In genomic region chr9:98668423-98669330, GRCm38 (mm10) we compare ENCODE assay signal across 23 mouse cellular contexts.
DNase-seq lines count a peak whose midpoint lies in the region; ATAC-seq and TF ChIP-seq lines count a peak whose summit lies in the region.
"Had no signal": no experiment of that assay in that cellular context is flagged by ENCODE, and none has a peak within 500 bp of the region (broad histone marks: within the 10 kb centered on the region; RNA-seq: fewer than 3 reads in every experiment).

No protein-coding gene starts in this region.

- H3ac ChIP-seq in myocyte (ENCODE audit: control insufficient read depth, insufficient read length): no peak overlapping the region

- H3K27me3 ChIP-seq in embryonic facial prominence, embryonic 11.5 days (ENCODE audit: control insufficient read depth, insufficient read depth, low read length): no peaks in the 10 kb centered on the region
- H3K27me3 ChIP-seq in embryonic facial prominence, embryonic 10.5 days (replicated peaks; ENCODE audit: low read depth, poor library complexity, severe bottlenecking): peaks cover 26% of the 10 kb centered on the region
- no peaks in the 10 kb centered on the region for H3K27me3 ChIP-seq in forebrain, embryonic 13.5 days
- H3K27me3 ChIP-seq in myocyte (ENCODE audit: control insufficient read depth, insufficient read depth, insufficient read length): peaks cover 3% of the 10 kb centered on the region
- H3K27me3 ChIP-seq in cerebellum, adult 2 months (ENCODE audit: control insufficient read depth, insufficient read depth, low read length): no peaks in the 10 kb centered on the region
- H3K27me3 ChIP-seq: heart, embryonic 15.5 days; hindbrain, embryonic 15.5 days; intestine, embryonic 15.5 days; limb, embryonic 13.5 days; liver, embryonic 12.5 days had no signal

- H3K9ac ChIP-seq in embryonic facial prominence, embryonic 11.5 days (replicated peaks; ENCODE audit: low read length): no peak overlapping the region
- no peak overlapping the region for H3K9ac ChIP-seq in forebrain, embryonic 13.5 days
- H3K9ac ChIP-seq: heart, embryonic 15.5 days; hindbrain, embryonic 15.5 days; intestine, embryonic 15.5 days; limb, embryonic 13.5 days; liver, embryonic 12.5 days had no signal

- DNase-seq in embryonic facial prominence, embryonic 11.5 days (ENCODE audit: low spot score): peak; percentile 30
- no peak for DNase-seq in embryonic facial prominence, embryonic 10.5 days (ENCODE audit: low spot score)
- peak; percentile 5 for DNase-seq in urinary bladder, postnatal 10 days (ENCODE audit: low spot score)
- no peak for DNase-seq in urinary bladder, postnatal 36 days (ENCODE audit: low spot score in 2 of 2)
- no peak for DNase-seq in cerebellum, adult 2 months
- no peak for DNase-seq in gastrocnemius, adult 8-10 months (ENCODE audit: low spot score in 2 of 2)
- DNase-seq: cerebellum, adult 8-10 months; heart, postnatal 4 days; layer of hippocampus, postnatal 36 days; lung, adult 18-20 months; lung, postnatal 10 days; thymus, postnatal 14 days had no signal

- no peaks in the 10 kb centered on the region for H3K36me3 ChIP-seq in embryonic facial prominence, embryonic 11.5 days (replicated peaks; ENCODE audit: control insufficient read depth, insufficient read depth, low read depth, low read length)
- no peaks in the 10 kb centered on the region for H3K36me3 ChIP-seq in embryonic facial prominence, embryonic 10.5 days (replicated peaks)
- H3K36me3 ChIP-seq in forebrain, embryonic 13.5 days (ENCODE audit: poor library complexity, severe bottlenecking): no peaks in the 10 kb centered on the region
- H3K36me3 ChIP-seq in myocyte (ENCODE audit: control insufficient read depth, insufficient read depth): no peaks in the 10 kb centered on the region
- H3K36me3 ChIP-seq: heart, embryonic 15.5 days; hindbrain, embryonic 15.5 days; intestine, embryonic 15.5 days; limb, embryonic 13.5 days; liver, embryonic 12.5 days; midbrain, embryonic 10.5 days had no signal

- H3K4me2 ChIP-seq in embryonic facial prominence, embryonic 11.5 days (ENCODE audit: low read depth, low read length): no peak overlapping the region
- H3K4me2 ChIP-seq in forebrain, embryonic 13.5 days: peak overlapping the region; percentile 39
- peak overlapping the region; percentile 42 for H3K4me2 ChIP-seq in myocyte (ENCODE audit: low read depth)
- H3K4me2 ChIP-seq: heart, embryonic 15.5 days; hindbrain, embryonic 15.5 days; intestine, embryonic 15.5 days; limb, embryonic 13.5 days; liver, embryonic 12.5 days had no signal

- no peak for TF ChIP-seq CTCF in cerebellum, adult 2 months (IDR thresholded peaks at IDR 0.05; ENCODE audit: borderline replicate concordance, insufficient read depth, low read depth, low read length)

- H3K4me1 ChIP-seq in embryonic facial prominence, embryonic 11.5 days (ENCODE audit: control insufficient read depth, insufficient read depth, low read length): no peaks in the 10 kb centered on the region
- peaks cover 20% of the 10 kb centered on the region for H3K4me1 ChIP-seq in embryonic facial prominence, embryonic 10.5 days
- peaks cover 7% of the 10 kb centered on the region for H3K4me1 ChIP-seq in forebrain, embryonic 13.5 days
- no peaks in the 10 kb centered on the region for H3K4me1 ChIP-seq in cerebellum, adult 2 months (ENCODE audit: control insufficient read depth, insufficient read depth, low read length)
- H3K4me1 ChIP-seq: heart, embryonic 15.5 days; hindbrain, embryonic 15.5 days; intestine, embryonic 15.5 days; limb, embryonic 13.5 days; liver, embryonic 12.5 days; midbrain, embryonic 10.5 days had no signal

- TF ChIP-seq POLR2A in myocyte (IDR thresholded peaks at IDR 0.05; ENCODE audit: insufficient read length, low read depth): no peak
- TF ChIP-seq POLR2A in cerebellum, adult 2 months (IDR thresholded peaks at IDR 0.05; ENCODE audit: borderline replicate concordance, insufficient read depth, low read length): no peak

- H3K27ac ChIP-seq in embryonic facial prominence, embryonic 11.5 days (replicated peaks; ENCODE audit: low read depth, low read length): no peak overlapping the region
- no peak overlapping the region; the same call in 1 of the 2 replicates for H3K27ac ChIP-seq in embryonic facial prominence, embryonic 10.5 days (replicated peaks)
- H3K27ac ChIP-seq in forebrain, embryonic 13.5 days: no peak overlapping the region
- H3K27ac ChIP-seq in cerebellum, adult 2 months (ENCODE audit: insufficient read depth, low read length): no peak overlapping the region
- H3K27ac ChIP-seq: heart, embryonic 15.5 days; hindbrain, embryonic 15.5 days; intestine, embryonic 15.5 days; layer of hippocampus, adult 2 months; limb, embryonic 13.5 days; liver, embryonic 12.5 days; midbrain, embryonic 10.5 days; stomach, postnatal 0 days had no signal

- H3K9me3 ChIP-seq in embryonic facial prominence, embryonic 11.5 days (replicated peaks; ENCODE audit: control insufficient read depth, low read length): no peaks in the 10 kb centered on the region
- no peaks in the 10 kb centered on the region for H3K9me3 ChIP-seq in embryonic facial prominence, embryonic 10.5 days
- H3K9me3 ChIP-seq in forebrain, embryonic 13.5 days (replicated peaks): no peaks in the 10 kb centered on the region
- H3K9me3 ChIP-seq: heart, embryonic 15.5 days; hindbrain, embryonic 15.5 days; intestine, embryonic 15.5 days; limb, embryonic 13.5 days; liver, embryonic 12.5 days; midbrain, embryonic 10.5 days had no signal

- no peaks in the 10 kb centered on the region for H3K79me2 ChIP-seq in myocyte (ENCODE audit: control insufficient read depth, insufficient read depth)

- ATAC-seq in embryonic facial prominence, embryonic 11.5 days (replicated peaks; ENCODE audit: insufficient number of reproducible peaks, low FRiP score, low TSS enrichment, low read depth): no peak
- ATAC-seq in forebrain, embryonic 13.5 days: peak; percentile 48; the same call in 1 of the 2 replicates
- ATAC-seq: CD4-positive, CD25-positive, alpha-beta regulatory T cell, adult 4 months; intestine, embryonic 15.5 days; liver, embryonic 12.5 days had no signal

- WGBS in embryonic facial prominence, embryonic 11.5 days: 66% methylated on average over 23 of the region's 23 CpGs
- 75% methylated on average over 23 of the region's 23 CpGs for WGBS in embryonic facial prominence, embryonic 10.5 days
- 45% methylated on average over 23 of the region's 23 CpGs for WGBS in forebrain, embryonic 13.5 days
- 67% methylated on average over 23 of the region's 23 CpGs for WGBS in cerebellum, adult 2 months

- no peak overlapping the region for H3K4me3 ChIP-seq in embryonic facial prominence, embryonic 11.5 days (ENCODE audit: low read depth, low read length)
- H3K4me3 ChIP-seq in embryonic facial prominence, embryonic 10.5 days: no peak overlapping the region
- no peak overlapping the region for H3K4me3 ChIP-seq in forebrain, embryonic 13.5 days
- H3K4me3 ChIP-seq in myocyte: no peak overlapping the region
- H3K4me3 ChIP-seq in cerebellum, adult 2 months (replicated peaks; ENCODE audit: insufficient read depth, low read depth, low read length): no peak overlapping the region
- H3K4me3 ChIP-seq: heart, embryonic 15.5 days; hindbrain, embryonic 15.5 days; intestine, embryonic 15.5 days; layer of hippocampus, adult 2 months; limb, embryonic 13.5 days; liver, embryonic 12.5 days; midbrain, embryonic 10.5 days had no signal

TF ChIP-seq in myocyte, 11 proteins besides CTCF, POLR2A, EP300 and RAD21:
- TF ChIP-seq REST (IDR thresholded peaks at IDR 0.05; ENCODE audit: insufficient read depth, insufficient read length) (no peak), POLR2AphosphoS2 (IDR thresholded peaks at IDR 0.05; ENCODE audit: insufficient read length, low read depth) (no peak), TCF3 (IDR thresholded peaks at IDR 0.05; ENCODE audit: insufficient read length, low read depth) (no peak), CEBPB (IDR thresholded peaks at IDR 0.05; ENCODE audit: insufficient read depth, poor library complexity, severe bottlenecking) (no peak), MYOD1 (IDR thresholded peaks at IDR 0.05; ENCODE audit: control insufficient read depth in 1 of 3, insufficient read length in 2 of 3, low read depth in 2 of 3) (no peak), MAX (IDR thresholded peaks at IDR 0.05; ENCODE audit: low read depth) (no peak), TCF12 (IDR thresholded peaks at IDR 0.05; ENCODE audit: insufficient read depth, poor library complexity, severe bottlenecking) (no peak), USF1 (IDR thresholded peaks at IDR 0.05; ENCODE audit: low read depth) (no peak), E2F4 (IDR thresholded peaks at IDR 0.05; ENCODE audit: insufficient read depth) (no peak), MYOG (IDR thresholded peaks at IDR 0.05; ENCODE audit: control insufficient read depth in 1 of 3, insufficient read depth in 1 of 3, insufficient read length in 2 of 3, low read depth in 2 of 3) (no peak), SRF (IDR thresholded peaks at IDR 0.05; ENCODE audit: control insufficient read depth, insufficient read length, low read depth) (no peak)

Comparison
In these comparisons a context has a peak if more than half of its experiments do, and no peak if none do; other contexts are left out.
1. DNase-seq: peak in embryonic facial prominence, embryonic 11.5 days (single experiment) and urinary bladder, postnatal 10 days (single experiment); none in embryonic facial prominence, embryonic 10.5 days (single experiment), urinary bladder, postnatal 36 days (0 of 2), cerebellum, adult 2 months (0 of 2) and gastrocnemius, adult 8-10 months (0 of 2).